Mouse (Mus musculus) retina, embryonic 14.5 days (tissue): ENCODE measurements at regions not wholly inside any gene's neighbourhood (a gene's known extent, or its start where the extent isn't known, plus 50 kb on each side); places are given as distances from the start of the nearest gene placed in this dataset.

Experiments
- DNase-seq: peaks from one replicate; pipeline ENCODE4 v3.0.0-alpha.2; 2015; ENCODE audit warnings: low spot score

- DNase-seq = no peak
These were observed 212.3 kb upstream of the Sfrp2 start for GRCm38 (mm10) chr3:83553858-83554257.

GRCm38 (mm10) chr3:83556788-83557515, 209.2 kb upstream of the Sfrp2 start:
- DNase-seq = peak; percentile 27

- DNase-seq = no peak
These were observed 204.1 kb upstream of the Sfrp2 start for GRCm38 (mm10) chr3:83562026-83562425.

GRCm38 (mm10) chr3:83575526-83575925, 190.6 kb upstream of the Sfrp2 start:
- no peak for DNase-seq

- no peak for DNase-seq
These were observed 190.0 kb upstream of the Sfrp2 start for GRCm38 (mm10) chr3:83576155-83576554.

- no peak for DNase-seq
These were observed 185.4 kb upstream of the Sfrp2 start for GRCm38 (mm10) chr3:83580766-83581165.

- DNase-seq = no peak
These were observed 183.9 kb upstream of the Sfrp2 start for GRCm38 (mm10) chr3:83582256-83582655.

- peak; percentile 80 for DNase-seq
These were observed 182.9 kb upstream of the Sfrp2 start for GRCm38 (mm10) chr3:83583071-83583672.

GRCm38 (mm10) chr3:83586086-83586485, 180.0 kb upstream of the Sfrp2 start:
- no peak for DNase-seq

- DNase-seq = no peak
These were observed 179.6 kb upstream of the Sfrp2 start for GRCm38 (mm10) chr3:83586551-83586950.

- peak; percentile 63 for DNase-seq
These were observed 177.0 kb upstream of the Sfrp2 start for GRCm38 (mm10) chr3:83589127-83589526.

- DNase-seq = no peak
These were observed 174.9 kb upstream of the Sfrp2 start for GRCm38 (mm10) chr3:83591206-83591605.

GRCm38 (mm10) chr3:83593321-83593720, 172.8 kb upstream of the Sfrp2 start:
- DNase-seq = no peak

- DNase-seq = no peak
These were observed 164.6 kb upstream of the Sfrp2 start for GRCm38 (mm10) chr3:83601506-83601905.

GRCm38 (mm10) chr3:83609095-83609770, 156.9 kb upstream of the Sfrp2 start:
- DNase-seq = no peak

- DNase-seq = no peak
These were observed 145.7 kb upstream of the Sfrp2 start for GRCm38 (mm10) chr3:83620435-83620834.

GRCm38 (mm10) chr3:83633032-83633431, 133.1 kb upstream of the Sfrp2 start:
- DNase-seq = no peak

GRCm38 (mm10) chr3:83640433-83640832, 125.7 kb upstream of the Sfrp2 start:
- DNase-seq = no peak

GRCm38 (mm10) chr3:83663716-83664115, 102.4 kb upstream of the Sfrp2 start:
- DNase-seq = no peak

- no peak for DNase-seq
These were observed 90.0 kb upstream of the Sfrp2 start for GRCm38 (mm10) chr3:83676147-83676546.

GRCm38 (mm10) chr3:83686611-83687010, 79.5 kb upstream of the Sfrp2 start:
- DNase-seq = no peak

GRCm38 (mm10) chr3:83687503-83687902, 78.6 kb upstream of the Sfrp2 start:
- peak; percentile 21 for DNase-seq
